Mouse (Mus musculus): ENCODE measurements around the gene Nup214. TPM values are rescaled to one million over a fixed set of nuclear protein-coding genes. Genes with fewer than 3 reads are reported as not detected.

The Nup214 gene
- total RNA-seq, 2 experiments from 2014 or later = 56.2 to 60.5 TPM

DNA sequence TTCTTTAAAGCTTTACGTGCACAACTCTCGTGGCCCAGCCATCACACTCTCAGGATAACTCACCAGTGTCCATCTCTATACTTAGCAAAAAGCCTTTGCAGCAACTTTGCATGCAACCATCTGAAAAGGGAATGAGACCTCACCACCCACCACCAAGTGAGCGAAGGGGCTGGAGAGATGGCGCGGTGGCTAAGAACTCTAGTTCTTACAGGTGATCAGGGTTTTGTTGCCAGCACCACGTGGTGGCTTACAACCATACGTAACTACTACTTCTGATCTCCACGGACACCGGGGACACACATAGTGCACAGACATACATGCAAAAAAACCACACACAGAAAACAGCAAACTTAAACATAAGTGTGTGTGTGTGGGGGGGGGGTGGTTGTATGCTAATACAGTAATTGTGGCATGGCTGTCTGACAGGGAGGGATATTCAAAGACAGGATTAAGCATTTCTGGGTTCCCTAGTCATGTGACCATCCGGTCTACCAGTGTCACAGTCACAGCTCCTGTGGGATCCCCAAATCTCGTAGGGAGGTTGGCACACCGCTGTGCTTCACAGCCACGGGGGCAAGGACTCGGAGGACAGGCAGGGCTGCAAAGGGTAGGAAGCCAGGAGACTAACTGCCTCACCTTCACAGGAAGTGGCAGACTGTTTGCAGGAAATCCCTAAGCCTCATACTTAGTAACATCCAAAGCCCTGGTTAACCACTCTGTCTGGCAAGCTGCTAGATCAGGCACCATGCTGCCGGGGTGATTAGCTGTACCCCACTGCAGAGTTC lies 88.6 kb downstream of the Nup214 start:
- no peak for DNase-seq (ENCODE audit: low spot score in 2 of 2)
- intact Hi-C loops (cut with DNase I) = no loop called here

- intact Hi-C loops (cut with DNase I) = no loop called here
- no peak for DNase-seq (ENCODE audit: low spot score in 2 of 2)
These were observed 89.4 kb downstream of the Nup214 start for GRCm38 (mm10) chr2:32063451-32064151.

DNA sequence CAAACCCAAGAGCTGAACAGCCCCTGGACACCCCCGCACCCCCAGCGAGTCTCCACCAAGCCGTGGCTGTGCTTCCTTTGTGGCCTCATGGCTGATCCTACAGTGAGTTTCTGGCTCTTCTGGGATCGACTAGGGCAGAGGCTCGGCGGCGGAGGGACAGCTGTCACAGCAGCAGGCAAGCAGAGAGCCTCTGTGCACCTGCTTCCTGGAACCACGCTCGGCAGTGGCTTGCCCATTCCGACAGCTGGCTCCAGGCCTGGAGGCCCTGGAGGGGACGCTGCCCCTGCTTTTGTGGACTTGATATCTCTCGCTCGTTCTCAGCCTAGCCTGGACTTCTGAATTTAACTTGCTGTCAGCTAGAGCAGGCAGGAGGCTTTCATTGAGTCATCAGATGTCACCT lies 90.7 kb downstream of the Nup214 start:
- no peak for DNase-seq (ENCODE audit: low spot score in 2 of 2)
- intact Hi-C loops (cut with DNase I) = no loop called here

DNA sequence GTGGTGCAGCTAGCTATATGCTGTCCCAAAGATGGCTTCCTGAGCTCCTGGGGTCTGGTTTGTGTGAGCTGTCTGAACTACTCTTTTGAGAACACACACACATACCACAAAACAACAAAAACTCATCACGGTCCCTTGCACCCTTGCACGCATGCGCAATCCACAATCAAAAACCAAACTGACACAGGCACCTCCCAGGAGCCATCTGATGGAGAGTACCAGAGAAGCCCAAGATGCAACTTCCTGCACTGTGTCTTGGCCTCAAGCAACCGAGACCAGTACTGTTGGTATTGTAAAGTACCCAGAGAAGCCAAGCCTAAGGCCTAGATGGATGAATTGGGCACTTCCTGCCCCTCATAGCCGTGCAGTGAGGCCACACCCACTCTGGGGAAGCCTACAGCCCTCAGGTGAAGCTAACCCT lies 91.1 kb downstream of the Nup214 start:
- DNase-seq (ENCODE audit: low spot score in 2 of 2) = no peak
- intact Hi-C loops (cut with DNase I) = no loop called here

GRCm38 (mm10) chr2:32066005-32066404 lies 91.8 kb downstream of the Nup214 start:
- DNase-seq (ENCODE audit: low spot score in 2 of 2) = no peak
- intact Hi-C loops (cut with DNase I) = no loop called here

DNA sequence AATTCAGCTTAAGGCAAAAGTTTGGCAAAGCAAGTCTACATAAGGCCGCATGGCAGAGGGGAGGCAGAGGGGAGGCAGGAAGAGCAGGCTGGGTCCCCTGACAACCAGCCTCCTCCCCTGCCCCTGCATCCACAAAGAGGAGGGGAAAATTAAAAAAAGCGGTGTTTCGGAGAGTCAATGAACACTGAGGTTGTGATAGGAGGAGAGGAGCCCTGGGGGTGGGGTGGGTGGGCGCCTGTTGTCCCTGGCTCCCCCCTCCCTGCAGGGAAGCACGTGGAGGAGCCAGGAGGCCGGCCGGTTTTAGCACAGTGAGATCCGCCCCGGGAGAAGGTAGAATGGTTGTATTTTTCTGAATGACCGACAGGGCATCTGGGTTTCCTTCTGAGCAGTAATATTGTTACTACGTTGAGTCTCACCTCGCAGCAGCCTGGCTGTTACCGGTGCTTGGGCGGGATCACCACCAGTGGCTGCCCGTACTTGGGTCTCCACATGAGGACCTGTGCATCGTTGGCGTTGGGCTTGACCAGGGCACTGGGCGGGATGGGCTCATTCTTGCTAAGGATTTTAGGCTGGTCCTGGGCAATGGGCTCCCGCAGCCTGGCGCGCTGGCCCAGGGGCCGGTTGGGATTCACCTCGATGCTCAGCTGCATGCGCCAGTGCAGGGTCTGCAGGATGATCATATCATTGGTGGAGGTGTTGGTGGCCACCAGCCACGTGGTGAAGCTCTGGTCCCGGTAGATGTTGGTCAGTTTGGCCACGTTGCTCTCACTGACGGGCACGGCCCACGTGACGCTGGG lies 94.8 kb downstream of the Nup214 start:
- intact Hi-C loops (cut with DNase I) = no loop called here
- no peak for DNase-seq (ENCODE audit: low spot score in 2 of 2)

GRCm38 (mm10) chr2:32070747-32071146 lies 96.5 kb downstream of the Nup214 start:
- intact Hi-C loops (cut with DNase I) = no loop called here
- DNase-seq (ENCODE audit: low spot score in 2 of 2) = no peak

DNA sequence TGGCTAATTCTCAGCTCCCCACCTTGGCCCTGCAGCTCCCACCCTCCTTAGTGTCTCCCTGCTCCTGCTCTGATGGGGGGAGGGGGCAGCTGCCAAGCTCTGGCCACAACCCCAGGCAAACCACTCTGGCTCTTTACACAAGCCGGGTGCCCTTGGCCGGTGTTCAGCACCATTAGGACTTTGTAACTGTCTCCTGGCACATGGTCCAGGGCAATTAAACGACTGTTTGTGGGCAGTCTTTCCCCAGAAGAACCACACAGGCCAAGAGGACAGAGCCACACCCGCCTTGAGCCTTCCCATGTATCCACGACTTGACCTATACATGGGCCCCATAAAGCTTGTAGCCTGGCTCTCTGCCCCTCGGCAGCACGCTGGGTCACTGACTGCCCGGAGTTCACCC lies 100.2 kb downstream of the Nup214 start:
- DNase-seq (ENCODE audit: low spot score in 2 of 2) = no peak
- intact Hi-C loops (cut with DNase I) = no loop called here

GRCm38 (mm10) chr2:32075368-32075767 lies 101.1 kb downstream of the Nup214 start:
- intact Hi-C loops (cut with DNase I) = no loop called here
- no peak for DNase-seq (ENCODE audit: low spot score in 2 of 2)

- intact Hi-C loops (cut with DNase I) = no loop called here
- DNase-seq (ENCODE audit: low spot score in 2 of 2) = no peak
These were observed 103.5 kb downstream of the Nup214 start for GRCm38 (mm10) chr2:32077744-32078143.

- no peak for DNase-seq (ENCODE audit: low spot score in 2 of 2)
- intact Hi-C loops (cut with DNase I) = no loop called here
These were observed 104.3 kb downstream of the Nup214 start for GRCm38 (mm10) chr2:32078522-32078921.

GRCm38 (mm10) chr2:32079191-32079725 lies 105.0 kb downstream of the Nup214 start:
- intact Hi-C loops (cut with DNase I) = no loop called here
- DNase-seq (ENCODE audit: low spot score in 2 of 2) = no peak

GRCm38 (mm10) chr2:32080681-32081080 lies 106.4 kb downstream of the Nup214 start:
- no peak for DNase-seq (ENCODE audit: low spot score in 2 of 2)
- intact Hi-C loops (cut with DNase I) = loop anchor here (5.0 kb wide), 1 partner anchor 52 kb away; no protein-coding TSS in a partner anchor

DNA sequence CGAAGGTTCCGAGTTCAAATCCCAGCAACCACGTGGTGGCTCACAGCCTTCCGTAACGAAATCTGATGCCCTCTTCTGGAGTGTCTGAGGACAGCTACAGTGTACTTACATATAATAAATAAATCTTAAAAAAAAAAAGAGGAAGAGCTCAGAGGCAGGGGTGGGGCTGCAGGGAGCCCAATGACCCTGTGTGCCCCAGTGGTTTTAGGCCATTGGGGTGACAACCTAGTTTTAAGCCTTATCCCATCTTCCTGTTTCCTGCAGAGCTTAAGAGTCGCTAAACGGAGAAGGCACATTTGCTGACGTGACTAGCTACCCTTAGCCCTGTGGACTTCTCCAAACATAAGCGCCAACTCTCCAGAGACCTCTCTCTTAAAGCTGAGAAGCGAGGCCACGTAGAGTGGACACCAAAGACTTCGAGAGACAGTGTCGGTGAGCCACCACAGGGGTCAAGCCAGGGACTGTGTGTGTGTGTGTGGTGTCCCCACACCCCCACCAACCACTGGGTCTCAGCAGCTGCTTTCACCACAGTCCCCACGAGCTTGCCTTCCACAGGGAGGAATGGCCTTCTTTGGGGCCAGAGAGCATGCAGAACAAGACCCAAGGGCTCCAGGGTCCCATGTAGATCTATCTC lies 107.2 kb downstream of the Nup214 start:
- no peak for DNase-seq (ENCODE audit: low spot score in 2 of 2)
- intact Hi-C loops (cut with DNase I) = loop anchor here (5.0 kb wide), 1 partner anchor 51 kb away; no protein-coding TSS in a partner anchor

GRCm38 (mm10) chr2:32082229-32082628 lies 108.0 kb downstream of the Nup214 start:
- DNase-seq (ENCODE audit: low spot score in 2 of 2) = no peak
- intact Hi-C loops (cut with DNase I) = loop anchor here (5.0 kb wide), 1 partner anchor 50 kb away; no protein-coding TSS in a partner anchor

GRCm38 (mm10) chr2:32083159-32084011 lies 109.1 kb downstream of the Nup214 start:
- intact Hi-C loops (cut with DNase I) = loop anchor here (5.0 kb wide), 1 partner anchor 49 kb away; no protein-coding TSS in a partner anchor
- DNase-seq (ENCODE audit: low spot score in 2 of 2) = peak; percentile 46 to 55

DNA sequence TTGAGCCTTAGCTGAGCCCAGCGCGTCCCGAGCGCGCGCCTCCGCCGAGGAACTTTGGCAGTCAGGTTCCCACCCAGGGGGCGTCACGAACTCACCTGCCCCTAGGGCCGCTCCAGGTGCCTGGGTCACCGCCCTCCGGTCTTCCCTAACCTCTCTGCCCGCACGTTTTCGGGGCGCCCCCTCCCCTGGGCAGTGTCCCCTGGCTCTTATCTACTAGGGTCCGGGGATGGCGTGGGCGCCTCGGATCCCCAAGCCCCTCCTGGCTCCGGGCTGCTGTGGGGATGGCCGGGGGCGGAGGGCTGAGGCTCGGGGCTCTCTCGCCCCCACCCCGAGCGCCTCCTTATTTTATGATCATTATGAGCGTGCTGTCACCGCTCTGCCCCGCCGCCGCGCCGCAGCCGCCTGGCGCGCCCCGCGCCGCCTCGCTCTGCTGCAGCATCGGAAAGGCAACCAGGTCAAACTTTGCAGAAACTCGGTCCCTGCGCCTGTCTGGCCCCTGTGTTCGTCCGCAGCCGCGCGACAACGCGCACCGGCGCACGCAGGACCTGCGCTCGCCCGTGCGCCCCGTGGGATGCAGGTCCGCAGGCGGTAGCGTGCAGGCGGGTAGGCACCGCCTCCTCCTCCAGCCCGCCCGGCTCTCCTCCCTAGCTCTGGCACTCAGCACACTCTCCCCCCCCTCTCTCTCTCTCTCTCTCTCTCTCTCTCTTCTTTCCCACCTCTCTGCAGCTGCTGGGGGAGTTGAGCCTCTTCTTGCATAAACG lies 110.1 kb downstream of the Nup214 start, which contains the start of gene Fam78a:
TSS of gene Fam78a (minus strand) at position 747 of the 761 bp plus-strand sequence.
- intact Hi-C loops (cut with DNase I) = loop anchor here (5.0 kb wide), 1 partner anchor 48 kb away; no protein-coding TSS in a partner anchor
- peak; percentile 50 to 66 for DNase-seq (ENCODE audit: low spot score in 2 of 2)

DNA sequence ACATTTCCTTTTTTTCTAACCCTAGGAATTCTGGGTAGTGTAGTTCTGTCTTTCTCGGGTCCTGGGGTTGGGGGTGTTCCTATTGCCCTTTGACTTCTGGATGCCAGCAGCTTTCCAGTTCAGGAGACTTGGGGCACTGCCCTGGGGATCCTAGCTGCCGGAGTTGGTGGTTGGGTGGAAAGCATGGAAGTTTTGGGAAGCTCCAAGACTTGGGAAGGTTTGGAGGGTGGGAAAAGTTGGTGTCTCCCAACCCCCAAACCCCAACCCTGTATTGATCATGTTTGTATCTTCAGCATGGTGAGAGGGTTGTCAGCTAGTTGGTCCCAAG lies 110.6 kb downstream of the Nup214 start:
- DNase-seq (ENCODE audit: low spot score in 2 of 2) = no peak
- intact Hi-C loops (cut with DNase I) = loop anchor here (5.0 kb wide), 1 partner anchor 47 kb away; no protein-coding TSS in a partner anchor
